Mouse (Mus musculus): Measurements from ENCODE around the gene Gmip. TPM values are rescaled to one million over a fixed set of nuclear protein-coding genes. Genes with fewer than 3 reads are reported as not detected.

Gmip gene
- polyA plus RNA-seq, 1 experiment, result 31.3 TPM

GRCm38 (mm10) chr8:69801796-69802195, 6.7 kb upstream of the Gmip start:
- DNase-seq (ENCODE audit: low read depth, low spot score), result no peak
- 95% methylated on average over 4 of the region's 4 CpGs for WGBS

- DNase-seq (ENCODE audit: low read depth, low spot score), result no peak
Measured at GRCm38 (mm10) chr8:69802216-69802615, 6.3 kb upstream of the Gmip start.

- no peak for DNase-seq (ENCODE audit: low read depth, low spot score)
- 95% methylated on average over 7 of the region's 7 CpGs for WGBS
Measured at GRCm38 (mm10) chr8:69803366-69803765, 5.1 kb upstream of the Gmip start.

- WGBS, result 91% methylated on average over 6 of the region's 6 CpGs
Measured at GRCm38 (mm10) chr8:69804537-69804936, 3.9 kb upstream of the Gmip start.

GRCm38 (mm10) chr8:69805086-69805485, 3.4 kb upstream of the Gmip start:
- 93% methylated on average over 10 of the region's 10 CpGs for WGBS
- DNase-seq (ENCODE audit: low read depth, low spot score), result no peak

More at GRCm38 (mm10) chr8:69804537-69804936, 3.9 kb upstream of the Gmip start:
- DNase-seq (ENCODE audit: low read depth, low spot score), result no peak

GRCm38 (mm10) chr8:69805491-69805890, 3.0 kb upstream of the Gmip start:
- 86% methylated on average over 9 of the region's 9 CpGs for WGBS
- DNase-seq (ENCODE audit: low read depth, low spot score), result no peak

- DNase-seq (ENCODE audit: low read depth, low spot score), result no peak
- WGBS, result 94% methylated on average over 5 of the region's 5 CpGs
Measured at GRCm38 (mm10) chr8:69807236-69807635, 1.2 kb upstream of the Gmip start.

- no peak for DNase-seq (ENCODE audit: low read depth, low spot score)
- WGBS, result 0% methylated on average over 23 of the region's 23 CpGs
Measured at GRCm38 (mm10) chr8:69808864-69809403, 455 bp downstream of the Gmip start.

GRCm38 (mm10) chr8:69809820-69810219, 1.3 kb downstream of the Gmip start:
- no peak for DNase-seq (ENCODE audit: low read depth, low spot score)
- WGBS, result 81% methylated on average over 3 of the region's 3 CpGs

- 100% methylated on average over 2 of the region's 2 CpGs for WGBS
- no peak for DNase-seq (ENCODE audit: low read depth, low spot score)
Measured at GRCm38 (mm10) chr8:69814881-69815280, 6.4 kb downstream of the Gmip start.

- no peak for DNase-seq (ENCODE audit: low read depth, low spot score)
- 86% methylated on average over 4 of the region's 4 CpGs for WGBS
Measured at GRCm38 (mm10) chr8:69815396-69815795, 6.9 kb downstream of the Gmip start.

GRCm38 (mm10) chr8:69820466-69820865, 12.0 kb downstream of the Gmip start:
- 76% methylated on average over 9 of the region's 9 CpGs for WGBS
- DNase-seq (ENCODE audit: low read depth, low spot score), result no peak

- WGBS, result 1% methylated on average over 17 of the region's 22 CpGs
- no peak for DNase-seq (ENCODE audit: low read depth, low spot score)
Measured at GRCm38 (mm10) chr8:69821971-69822385, 13.5 kb downstream of the Gmip start.

- WGBS, result 4% methylated on average over 30 of the region's 35 CpGs
- no peak for DNase-seq (ENCODE audit: low read depth, low spot score)
Measured at GRCm38 (mm10) chr8:69822386-69823191, 14.1 kb downstream of the Gmip start, which contains the start of gene Lpar2. Lpar2 (plus strand) TSS chr8:69822429.

- WGBS, result 91% methylated on average over 12 of the region's 12 CpGs
- no peak for DNase-seq (ENCODE audit: low read depth, low spot score)
Measured at GRCm38 (mm10) chr8:69826371-69826770, 17.9 kb downstream of the Gmip start.

GRCm38 (mm10) chr8:69832298-69832853, 23.9 kb downstream of the Gmip start, which contains the start of gene Pbx4:
Pbx4 (plus strand) TSS chr8:69832491.
- no peak for DNase-seq (ENCODE audit: low read depth, low spot score)
- under 1% methylated on average over 38 of the region's 38 CpGs for WGBS

GRCm38 (mm10) chr8:69837057-69837682, 28.7 kb downstream of the Gmip start:
- no peak for DNase-seq (ENCODE audit: low read depth, low spot score)
- WGBS, result 44% methylated on average over 8 of the region's 8 CpGs

GRCm38 (mm10) chr8:69847167-69848065, 38.9 kb downstream of the Gmip start:
- WGBS, result 71% methylated on average over 3 of the region's 3 CpGs
- no peak for DNase-seq (ENCODE audit: low read depth, low spot score)

- WGBS, result 32% methylated on average over 8 of the region's 8 CpGs
- peak; percentile 27 for DNase-seq (ENCODE audit: low read depth, low spot score)
Measured at GRCm38 (mm10) chr8:69848951-69849350, 40.5 kb downstream of the Gmip start.

Measured in large intestine, adult 2 months (tissue).